In genomic region chr7:60974116-60974515, GRCm38 (mm10) we compare ENCODE assay signal across 8 mouse cellular contexts.
DNase-seq lines count a peak whose midpoint lies in the region; ATAC-seq lines count a peak whose summit lies in the region.
"Not testable (repeated sequence)": the region's sequence is repeated elsewhere in the genome, so short reads cannot be mapped to it uniquely, and the experiment has no call there.

No protein-coding gene starts in this region.

- DNase-seq in 3T3-L1 (ENCODE audit: low read depth, low spot score) (peak; percentile 64), ES-CJ7 (ENCODE audit: low read depth, low spot score) (peak; percentile 57), R1 (ENCODE audit: low read depth, low spot score) (peak; percentile 66)
- DNase-seq in adrenal gland, postnatal 14 days, result peak; percentile 8
- DNase-seq in embryo, embryonic 11 days, result peak; percentile 1
- peak; percentile 26 for DNase-seq in embryonic facial prominence, embryonic 11.5 days (ENCODE audit: low spot score)
- peak; percentile 19 for DNase-seq in kidney, postnatal 10 days
- DNase-seq in mesoderm, embryonic 11.5 days (ENCODE audit: low read depth, low spot score), result peak; percentile 7

- H3K4me2 ChIP-seq in embryonic facial prominence, embryonic 11.5 days (ENCODE audit: low read depth, low read length), result not testable (repeated sequence)

- not testable (repeated sequence) for H3K27me3 ChIP-seq in embryonic facial prominence, embryonic 11.5 days (ENCODE audit: control insufficient read depth, insufficient read depth, low read length)

- H3K4me1 ChIP-seq in embryonic facial prominence, embryonic 11.5 days (ENCODE audit: control insufficient read depth, insufficient read depth, low read length), result not testable (repeated sequence)

- H3K9me3 ChIP-seq in embryonic facial prominence, embryonic 11.5 days (replicated peaks; ENCODE audit: control insufficient read depth, low read length), result not testable (repeated sequence)

- H3K36me3 ChIP-seq in embryonic facial prominence, embryonic 11.5 days (replicated peaks; ENCODE audit: control insufficient read depth, insufficient read depth, low read depth, low read length), result not testable (repeated sequence)

- H3K4me3 ChIP-seq in embryonic facial prominence, embryonic 11.5 days (ENCODE audit: low read depth, low read length), result not testable (repeated sequence)

- H3K9ac ChIP-seq in embryonic facial prominence, embryonic 11.5 days (replicated peaks; ENCODE audit: low read length), result not testable (repeated sequence)

- WGBS in embryonic facial prominence, embryonic 11.5 days, result 79% methylated on average over 16 of the region's 16 CpGs

- H3K27ac ChIP-seq in embryonic facial prominence, embryonic 11.5 days (replicated peaks; ENCODE audit: low read depth, low read length), result not testable (repeated sequence)

- ATAC-seq in embryonic facial prominence, embryonic 11.5 days (replicated peaks; ENCODE audit: insufficient number of reproducible peaks, low FRiP score, low TSS enrichment, low read depth), result not testable (repeated sequence)

Comparison
In these comparisons a context has a peak if more than half of its experiments do, and no peak if none do; other contexts are left out.
1. DNase-seq: peak in every context shown above with its lines; median percentile 66 in R1; 64 in 3T3-L1; 57 in ES-CJ7; 26 in embryonic facial prominence, embryonic 11.5 days; 19 in kidney, postnatal 10 days; 8 in adrenal gland, postnatal 14 days; 7 in mesoderm, embryonic 11.5 days; 1 in embryo, embryonic 11 days.